Mouse (Mus musculus) kidney, embryonic 16.5 days (tissue): ENCODE measurements around the gene Myo1a. TPM values are rescaled to one million over a fixed set of nuclear protein-coding genes. Genes with fewer than 3 reads are reported as not detected.

ENCODE experiments used
- polyA plus RNA-seq: library from polyadenylated mRNA; unstranded; fragments of >200 nt; fragmentation: Nextera tagmentation; extraction: Ambion mirVana; gene quantifications from 2 replicates; pipeline ENCODE4 v1.2.1, GENCODE M21; 2015

The Myo1a gene
- polyA plus RNA-seq, 1 experiment from 2014 or later: 0.31 TPM

Other genes with a start within 250 kb of the Myo1a start
- 0.85 and 1.9 TPM in 2 replicates for gene Stac3, start 203.5 kb upstream of the Myo1a start, polyA plus RNA-seq
- gene Ndufa4l2, start 190.2 kb upstream of the Myo1a start, polyA plus RNA-seq: 74.4 and 77.3 TPM in 2 replicates
- gene Shmt2, start 182.7 kb upstream of the Myo1a start, polyA plus RNA-seq: 119 and 123 TPM in 2 replicates
- gene Nxph4, start 170.6 kb upstream of the Myo1a start, polyA plus RNA-seq: 1.8 and 2.3 TPM in 2 replicates
- gene Lrp1, start 84.0 kb upstream of the Myo1a start, polyA plus RNA-seq: 70.9 and 71.7 TPM in 2 replicates
- gene Stat6, start 62.2 kb upstream of the Myo1a start, polyA plus RNA-seq: 33.8 and 37.4 TPM in 2 replicates
- 10.6 and 10.7 TPM in 2 replicates for gene Nemp1, start 38.3 kb upstream of the Myo1a start, polyA plus RNA-seq
- gene Nab2, start 36.6 kb upstream of the Myo1a start, polyA plus RNA-seq: 28.8 and 32.1 TPM in 2 replicates
- 1.7 and 2.0 TPM in 2 replicates for gene Tac2, start 19.3 kb downstream of the Myo1a start, polyA plus RNA-seq
- 4.0 and 4.1 TPM in 2 replicates for gene Zbtb39, start 34.4 kb downstream of the Myo1a start, polyA plus RNA-seq
- 10.7 and 11.9 TPM in 2 replicates for gene Gpr182, start 46.6 kb downstream of the Myo1a start, polyA plus RNA-seq
- gene Rdh1, start 54.6 kb downstream of the Myo1a start, polyA plus RNA-seq: 0.22 and 0.23 TPM in 2 replicates
- gene Rdh16f1, start 54.6 kb downstream of the Myo1a start, polyA plus RNA-seq: 0.42 and 0.72 TPM in 2 replicates
- not detected in 2 replicates for gene Rdh9, start 71.2 kb downstream of the Myo1a start, polyA plus RNA-seq
- gene Rdh16, start 96.0 kb downstream of the Myo1a start, polyA plus RNA-seq: 1.1 and 1.6 TPM in 2 replicates
- gene Rdh19, start 144.8 kb downstream of the Myo1a start, polyA plus RNA-seq: 6.8 TPM in 2 replicates
- gene Rdh16f2, start 161.3 kb downstream of the Myo1a start, polyA plus RNA-seq: 1.1 and 1.3 TPM in 2 replicates
- not detected in 2 replicates for gene Rdh7, start 183.6 kb downstream of the Myo1a start, polyA plus RNA-seq
- not detected in 2 replicates for gene Sdr9c7, start 193.3 kb downstream of the Myo1a start, polyA plus RNA-seq